In the genomic region with DNA sequence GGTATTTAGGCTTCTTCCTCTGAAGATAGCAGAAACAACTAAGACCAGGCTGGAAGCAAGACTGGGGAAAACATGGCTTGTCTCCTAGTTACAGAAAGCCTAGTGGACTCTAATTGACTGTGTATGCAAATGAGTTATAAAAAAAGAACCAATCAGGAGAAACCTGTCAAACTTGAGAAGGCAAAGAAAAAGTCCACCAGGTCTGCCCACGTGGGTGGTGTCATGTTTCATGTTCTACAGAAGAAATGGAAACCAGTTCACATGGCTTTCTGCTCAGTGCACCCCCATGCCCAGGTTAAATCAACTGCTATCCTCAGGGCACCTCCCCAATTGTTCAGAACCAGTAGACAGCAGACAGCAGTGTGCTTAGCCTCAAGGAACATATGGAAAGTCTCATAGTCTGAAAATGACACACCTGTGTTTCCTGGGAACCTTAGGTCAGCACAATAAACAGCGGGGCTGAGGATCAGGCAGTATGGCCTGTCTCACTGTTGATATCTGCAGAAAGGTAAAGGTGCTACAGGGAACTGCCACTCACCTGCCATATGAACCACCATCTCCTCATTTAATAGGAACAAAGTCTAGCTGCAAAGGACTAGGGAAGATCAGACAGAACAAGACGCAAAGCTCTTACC, we compare ENCODE assay signal across 9 mouse cellular contexts. TPM values are rescaled to one million over a fixed set of nuclear protein-coding genes. Genes with fewer than 3 reads are reported as not detected.
DNase-seq lines count a peak whose midpoint lies in the region; ATAC-seq and TF ChIP-seq lines count a peak whose summit lies in the region.
"Had no signal": no experiment of that assay in that cellular context is flagged by ENCODE, and none has a peak within 500 bp of the region (broad histone marks: within the 10 kb centered on the region; RNA-seq: fewer than 3 reads in every experiment).

No protein-coding gene starts in this region.

- H3K27me3 ChIP-seq in heart, embryonic 13.5 days (replicated peaks): no peaks in the 10 kb centered on the region
- no peaks in the 10 kb centered on the region for H3K27me3 ChIP-seq in lung, embryonic 16.5 days (ENCODE audit: control insufficient read depth, insufficient read depth, low read depth, low read length)

- no peak overlapping the region for H3K4me2 ChIP-seq in heart, embryonic 13.5 days
- H3K4me2 ChIP-seq in lung, embryonic 16.5 days (ENCODE audit: low read depth, low read length): no peak overlapping the region

- H3K9me3 ChIP-seq in heart, embryonic 13.5 days: no peaks in the 10 kb centered on the region
- H3K9me3 ChIP-seq in lung, embryonic 16.5 days (ENCODE audit: control insufficient read depth, low read length): no peaks in the 10 kb centered on the region

- 61% methylated on average over 3 of the region's 3 CpGs for WGBS in heart, embryonic 13.5 days
- WGBS in lung, embryonic 16.5 days: 56% methylated on average over 3 of the region's 3 CpGs

- no peak for TF ChIP-seq POLR2A in brain, embryonic 14.5 days (IDR thresholded peaks at IDR 0.05; ENCODE audit: borderline replicate concordance, extremely low read depth, insufficient read depth, insufficient read length, poor library complexity, severe bottlenecking)

- no peak for TF ChIP-seq CTCF in brain, embryonic 14.5 days (IDR thresholded peaks at IDR 0.05; ENCODE audit: borderline replicate concordance, extremely low read depth, insufficient read depth, insufficient read length)

- ATAC-seq in heart, embryonic 13.5 days (ENCODE audit: extremely low read depth, insufficient number of reproducible peaks, low FRiP score, low TSS enrichment): no peak
- peak; percentile 49 for ATAC-seq in lung, embryonic 16.5 days (ENCODE audit: low read depth)
- ATAC-seq: forebrain, embryonic 16.5 days had no signal

- no peak overlapping the region for H3K4me3 ChIP-seq in heart, embryonic 13.5 days
- H3K4me3 ChIP-seq in lung, embryonic 16.5 days (ENCODE audit: low read length): no peak overlapping the region

- no peak for DNase-seq in heart, adult 9 months (ENCODE audit: low spot score in 2 of 2)
- peak; percentile 34 for DNase-seq in brain, embryonic 14.5 days (ENCODE audit: low read depth)
- peak; percentile 43 for DNase-seq in kidney, adult 18-20 months
- no peak for DNase-seq in retina, embryonic 14.5 days (ENCODE audit: low spot score)
- DNase-seq in spleen, postnatal 4 days (ENCODE audit: low spot score in 2 of 2): no peak
- DNase-seq in layer of hippocampus, adult 8-10 months (ENCODE audit: low spot score in 2 of 2): no peak

- peaks cover 18% of the 10 kb centered on the region for H3K4me1 ChIP-seq in heart, embryonic 13.5 days
- H3K4me1 ChIP-seq in lung, embryonic 16.5 days (replicated peaks; ENCODE audit: control insufficient read depth, insufficient read depth, low read length): peaks cover 4% of the 10 kb centered on the region; the same call in 1 of the 2 replicates

- H3K27ac ChIP-seq in heart, embryonic 13.5 days (replicated peaks): peak overlapping the region; percentile 41
- no peak overlapping the region for H3K27ac ChIP-seq in lung, embryonic 16.5 days (ENCODE audit: low read length)

- H3K36me3 ChIP-seq in heart, embryonic 13.5 days: no peaks in the 10 kb centered on the region
- no peaks in the 10 kb centered on the region for H3K36me3 ChIP-seq in lung, embryonic 16.5 days (ENCODE audit: control insufficient read depth, insufficient read depth, low read length)

- no peak overlapping the region for H3K9ac ChIP-seq in heart, embryonic 13.5 days
- H3K9ac ChIP-seq in lung, embryonic 16.5 days (ENCODE audit: low read length): no peak overlapping the region

RNA-seq across cellular contexts. Expression of a gene that starts 11.7 kb away (rescaled TPM):
- 7.6 and 8.9 TPM in 2 replicates for polyA plus RNA-seq in heart, embryonic 13.5 days (2015; fragmentation: Nextera tagmentation; extraction: Ambion mirVana)
- 21.7 and 43.2 TPM in 2 replicates for polyA plus RNA-seq in brain, embryonic 14.5 days (2012; rRNA removed)
- 27.8 and 29.0 TPM in 2 replicates for polyA plus RNA-seq in lung, embryonic 16.5 days (2015; fragmentation: Nextera tagmentation; extraction: Ambion mirVana)
- total RNA-seq in layer of hippocampus, adult 8-10 months (2022): 10 to 100 TPM; 17.1 to 30.9 (median 20.7) TPM

RNA-seq across cellular contexts. Expression of a gene that starts 51.6 kb away (rescaled TPM):
- polyA plus RNA-seq in heart, embryonic 13.5 days (2015; fragmentation: Nextera tagmentation; extraction: Ambion mirVana): 8.2 and 9.6 TPM in 2 replicates
- 73.6 and 76.6 TPM in 2 replicates for polyA plus RNA-seq in brain, embryonic 14.5 days (2012; rRNA removed)
- polyA plus RNA-seq in lung, embryonic 16.5 days (2015; fragmentation: Nextera tagmentation; extraction: Ambion mirVana): 6.4 and 7.7 TPM in 2 replicates
- total RNA-seq in layer of hippocampus, adult 8-10 months (2022): 100 to 1,000 TPM; 165 to 192 (median 179) TPM

Comparison
In these comparisons a context has a peak if more than half of its experiments do, and no peak if none do; other contexts are left out.
1. DNase-seq: peak in brain, embryonic 14.5 days (single experiment) and kidney, adult 18-20 months (single experiment); none in heart, adult 9 months (0 of 2), retina, embryonic 14.5 days (single experiment), spleen, postnatal 4 days (0 of 2) and layer of hippocampus, adult 8-10 months (0 of 2).